Mouse (Mus musculus): ENCODE results near the gene Gm11146.
A peak's percentile ranks its signal among the peaks of the same experiment; 100 is the strongest.

Gene Gm11146

DNA sequence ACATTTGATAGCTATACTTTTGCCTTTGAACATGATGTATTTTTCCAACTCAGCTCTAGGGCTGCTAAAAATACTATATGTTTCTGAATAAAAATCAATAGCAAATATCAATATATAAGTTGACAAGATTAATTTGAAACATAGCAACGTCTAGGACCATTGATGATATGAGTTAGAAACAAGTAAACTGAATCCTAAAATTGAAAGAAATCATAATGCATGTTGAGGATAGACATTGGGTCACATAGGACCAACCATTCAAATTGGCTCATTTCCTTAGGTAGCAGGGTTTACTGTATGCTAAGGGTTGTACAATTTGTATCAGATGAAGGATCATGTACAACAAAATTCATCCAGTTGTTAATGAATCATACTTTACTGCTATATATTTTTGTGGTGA, at the start of gene Gm11146:
Gm11146 (minus strand) TSS at position 101 of the 400 bp plus-strand sequence.
- DNase-seq (ENCODE audit: low spot score in 2 of 2) = no peak

DNA sequence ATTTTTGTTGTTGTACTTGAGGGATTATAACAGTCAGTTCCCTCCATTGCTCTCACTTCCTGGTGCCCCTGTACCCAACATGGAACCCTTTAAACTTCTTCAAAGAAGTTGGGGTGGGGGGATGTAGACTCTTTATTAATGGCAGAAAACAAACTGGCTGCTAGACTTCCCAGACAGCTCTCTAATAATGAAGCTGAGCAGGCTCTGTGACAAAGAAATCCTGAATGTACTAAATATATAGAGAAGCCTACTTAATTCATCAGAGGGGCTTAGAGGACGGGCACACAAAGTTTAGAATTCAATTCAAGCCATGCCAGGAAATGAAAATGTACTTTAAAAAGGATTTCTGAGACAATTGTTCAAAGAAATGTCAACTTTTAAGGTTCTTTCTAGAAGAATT, 48.7 kb upstream of the Gm11146 start:
- DNase-seq (ENCODE audit: low spot score in 2 of 2) = no peak

DNA sequence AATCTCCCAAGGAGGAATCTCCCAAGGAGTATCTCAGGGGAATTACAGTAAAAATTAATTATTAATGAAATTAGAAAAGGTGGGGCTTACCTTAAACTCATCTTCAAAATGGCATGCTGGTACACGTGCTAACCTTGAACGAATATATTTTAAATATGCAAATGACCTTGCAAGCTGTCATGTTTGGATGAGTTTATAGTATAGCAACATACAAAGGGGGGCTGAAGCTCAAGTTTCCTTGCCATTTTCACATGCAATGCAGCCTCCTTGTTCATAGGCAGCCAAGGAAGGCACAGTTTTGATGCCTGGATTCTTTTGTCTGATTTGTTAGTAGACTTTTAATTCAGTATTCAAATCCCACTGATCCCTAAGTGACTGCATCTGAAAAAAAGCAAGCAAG, 47.1 kb upstream of the Gm11146 start:
- DNase-seq (ENCODE audit: low spot score in 2 of 2) = no peak

DNA sequence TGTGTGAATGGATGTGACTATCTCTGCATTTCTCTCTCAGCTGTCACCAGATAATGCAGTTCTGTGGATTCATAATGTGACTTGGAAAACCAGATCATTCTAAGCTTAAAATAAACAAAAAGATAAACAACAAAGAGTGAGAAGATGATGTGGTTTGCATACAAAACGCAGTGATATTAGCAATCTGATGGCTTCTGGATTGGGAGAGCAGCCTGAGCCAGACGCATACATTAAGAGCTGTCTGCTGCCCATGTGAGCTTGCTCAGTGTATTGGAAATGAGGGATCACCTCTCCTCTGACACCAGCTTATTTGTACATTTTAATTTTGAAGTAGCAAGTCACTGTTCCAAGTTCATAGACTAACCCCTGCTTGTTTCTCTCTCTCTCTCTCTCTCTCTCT, 46.3 kb upstream of the Gm11146 start:
- no peak for DNase-seq (ENCODE audit: low spot score in 2 of 2)

DNA sequence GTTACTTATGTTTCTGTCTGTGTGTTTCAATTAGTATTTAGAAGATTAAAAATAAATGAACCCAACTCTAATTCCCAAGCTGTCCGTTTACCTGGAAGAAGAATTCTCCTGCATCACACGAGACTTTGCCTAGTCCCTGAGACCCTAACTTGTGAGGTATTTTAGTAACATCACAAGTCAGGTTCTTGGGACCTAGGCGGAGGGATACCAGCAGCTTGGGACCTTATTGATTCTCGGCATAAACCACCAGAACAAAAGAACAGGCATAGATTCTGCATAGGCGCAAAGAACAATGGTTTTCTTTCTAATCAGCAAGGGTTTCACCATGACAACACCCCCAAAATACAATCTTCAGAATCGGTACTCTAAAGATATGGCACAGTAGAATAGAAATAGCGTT, 44.3 kb upstream of the Gm11146 start:
- no peak for DNase-seq (ENCODE audit: low spot score in 2 of 2)

DNA sequence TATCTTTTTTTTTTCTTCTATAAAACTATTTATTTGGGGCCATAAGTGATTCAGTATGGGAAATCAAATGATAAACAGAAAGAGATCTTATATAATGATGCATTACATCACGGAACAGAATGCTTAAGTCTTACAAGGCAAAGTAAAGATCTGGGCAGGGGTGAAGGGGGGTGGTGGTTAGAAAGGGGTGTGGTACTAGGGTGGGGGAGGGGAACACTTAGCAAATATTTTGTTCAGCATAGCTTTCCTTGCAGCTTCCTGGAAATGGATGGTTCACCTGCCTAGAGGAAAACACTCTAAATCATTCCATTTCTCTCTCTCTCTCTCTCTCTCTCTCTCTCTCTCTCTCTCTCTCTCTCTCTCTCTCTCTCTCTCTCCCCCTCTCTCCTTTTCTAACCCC, 43.1 kb upstream of the Gm11146 start:
- no peak for DNase-seq (ENCODE audit: low spot score in 2 of 2)

DNA sequence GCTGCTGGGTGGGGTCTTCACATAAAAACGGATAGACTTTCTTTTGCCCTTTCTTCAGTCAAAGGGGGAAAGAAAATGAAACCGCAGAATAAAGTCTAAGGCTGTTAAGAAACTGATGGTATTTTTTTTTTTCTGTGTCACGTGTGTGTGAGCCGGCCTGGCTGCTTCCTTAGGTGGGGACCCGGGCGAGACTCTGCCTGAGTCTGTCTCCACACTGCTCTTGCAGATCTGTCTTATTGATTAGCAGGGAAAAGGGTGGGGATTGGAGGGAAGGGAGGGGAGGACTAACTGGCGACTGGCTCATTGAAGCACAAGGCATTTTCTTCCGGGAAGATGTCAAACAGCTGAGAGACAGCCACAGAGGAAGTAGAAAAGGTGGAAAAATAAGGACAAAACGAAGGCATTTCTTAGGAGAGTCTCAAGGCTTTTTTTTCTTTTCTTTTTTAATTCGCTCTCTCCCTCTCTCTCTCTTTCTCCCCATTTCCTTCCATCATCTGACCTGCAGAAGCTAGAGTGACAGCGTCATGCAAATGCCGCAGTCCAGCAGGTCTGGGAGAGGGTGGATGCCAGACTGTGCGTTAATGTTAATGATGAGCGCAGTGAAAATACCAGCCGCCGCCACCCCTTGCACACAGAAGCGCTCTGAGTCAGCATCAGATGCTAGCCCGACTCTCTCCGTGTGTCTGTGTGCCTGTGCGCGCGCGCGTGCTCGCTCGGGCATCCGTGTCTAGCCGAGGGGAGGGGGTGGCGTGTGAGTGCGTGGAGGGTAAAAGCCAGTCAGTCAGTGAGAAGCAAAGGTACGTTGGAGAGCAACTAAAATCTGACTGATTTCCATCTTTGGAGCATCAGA, 42.2 kb upstream of the Gm11146 start:
- peak; percentile 88 to 89 for DNase-seq (ENCODE audit: low spot score in 2 of 2)

DNA sequence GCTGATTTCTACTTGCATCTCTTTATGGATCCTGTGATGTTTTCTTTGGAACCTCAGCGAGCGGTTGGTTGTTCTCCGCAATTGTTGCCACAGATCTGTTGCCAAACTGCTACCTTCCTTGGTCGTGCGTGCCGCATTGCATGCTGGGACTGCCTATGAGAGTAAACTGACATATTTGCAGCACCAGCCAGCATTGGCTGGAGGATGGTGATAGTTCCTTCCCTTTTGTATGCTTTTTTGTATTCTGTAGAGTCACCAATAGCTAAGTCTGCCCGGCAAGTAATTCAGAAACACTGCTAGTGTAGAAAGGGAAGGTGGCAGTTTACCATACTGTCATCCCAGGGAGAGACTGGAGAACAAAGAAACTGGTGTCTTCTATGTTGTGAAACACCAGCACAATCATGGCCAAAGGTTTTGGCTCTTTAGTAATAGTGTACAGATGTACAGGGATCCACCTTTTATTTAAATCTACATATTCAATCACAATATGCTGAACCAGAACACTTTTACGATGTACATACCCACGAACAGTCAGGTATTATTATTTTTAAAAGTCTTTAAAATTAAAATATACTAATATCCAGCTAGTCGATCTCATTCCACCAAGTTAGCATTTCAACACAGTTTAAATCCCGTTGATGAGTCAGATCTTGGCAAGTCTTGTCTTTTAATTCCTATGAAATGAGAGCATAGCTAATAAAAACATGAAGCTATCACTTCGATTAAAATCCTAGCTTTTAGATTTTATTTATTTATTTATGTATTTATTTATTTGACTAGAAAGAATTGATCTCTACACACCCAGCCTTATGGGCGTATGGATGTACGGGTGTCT, 41.4 kb upstream of the Gm11146 start:
- DNase-seq (ENCODE audit: low spot score in 2 of 2) = peak; percentile 81 to 86

DNA sequence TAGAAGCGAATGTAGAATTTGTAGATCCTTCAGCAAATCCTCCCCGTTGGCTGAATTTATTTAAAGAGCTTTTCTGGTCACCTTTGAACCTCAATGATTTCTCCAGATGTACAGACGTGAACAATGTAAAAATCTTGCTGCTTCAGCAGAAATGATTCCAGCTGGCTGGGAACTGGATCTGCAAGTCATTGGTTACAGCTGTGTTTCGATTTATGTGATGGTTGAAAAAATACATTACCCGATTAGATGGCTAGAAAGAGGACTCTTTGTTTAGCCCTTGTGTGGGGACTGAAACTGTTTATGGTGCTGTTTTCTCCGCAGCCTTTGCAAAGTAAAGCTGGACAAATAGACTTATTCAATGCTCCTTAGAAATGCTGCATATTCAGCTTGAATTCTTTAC, 34.6 kb upstream of the Gm11146 start:
- no peak for DNase-seq (ENCODE audit: low spot score in 2 of 2)

DNA sequence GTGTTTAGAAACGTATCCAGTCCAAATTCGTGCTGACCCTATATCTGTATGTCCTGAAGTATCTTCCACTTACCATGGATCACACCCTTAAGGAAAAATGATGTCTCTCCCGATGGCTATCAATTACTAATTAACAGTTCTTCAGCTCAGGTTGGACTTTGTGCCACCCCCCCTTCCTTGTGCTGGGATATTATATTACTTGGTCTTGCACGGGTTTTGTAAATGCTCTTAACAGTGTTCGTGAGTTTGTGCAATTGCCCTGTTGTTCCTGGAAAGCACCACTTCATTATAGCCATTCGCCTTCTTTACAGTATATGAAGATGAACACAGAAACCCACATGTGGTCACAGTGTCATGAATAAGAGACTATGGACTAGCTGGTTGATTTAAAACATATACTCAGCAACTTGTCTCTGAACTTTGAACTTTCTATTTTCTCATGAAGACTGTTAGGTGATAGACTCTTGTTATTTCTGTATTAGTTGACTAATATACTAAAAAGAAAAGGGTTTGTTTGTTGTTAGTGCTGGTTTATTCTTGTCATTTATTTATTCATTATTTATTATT, 30.5 kb upstream of the Gm11146 start:
- no peak for DNase-seq (ENCODE audit: low spot score in 2 of 2)

DNA sequence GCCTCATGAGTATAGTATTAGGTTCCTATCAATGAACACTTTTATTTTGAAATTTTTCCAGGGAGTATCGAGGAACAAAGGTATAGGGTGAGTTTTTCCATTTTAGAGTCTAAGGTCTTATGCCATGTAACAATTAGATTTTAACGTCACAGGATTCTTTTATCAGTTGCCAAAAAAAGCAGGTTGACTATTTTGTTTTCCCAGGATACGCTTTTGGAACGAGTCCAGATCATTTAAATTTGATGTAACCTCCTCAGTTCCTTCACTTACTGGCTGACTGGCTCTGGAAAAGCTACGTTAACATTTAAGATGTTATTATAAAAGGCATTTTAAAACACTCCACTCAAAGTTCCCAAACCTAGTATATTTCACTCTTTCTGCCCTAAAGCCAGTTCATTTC, 20.8 kb upstream of the Gm11146 start:
- DNase-seq (ENCODE audit: low spot score in 2 of 2) = no peak

DNA sequence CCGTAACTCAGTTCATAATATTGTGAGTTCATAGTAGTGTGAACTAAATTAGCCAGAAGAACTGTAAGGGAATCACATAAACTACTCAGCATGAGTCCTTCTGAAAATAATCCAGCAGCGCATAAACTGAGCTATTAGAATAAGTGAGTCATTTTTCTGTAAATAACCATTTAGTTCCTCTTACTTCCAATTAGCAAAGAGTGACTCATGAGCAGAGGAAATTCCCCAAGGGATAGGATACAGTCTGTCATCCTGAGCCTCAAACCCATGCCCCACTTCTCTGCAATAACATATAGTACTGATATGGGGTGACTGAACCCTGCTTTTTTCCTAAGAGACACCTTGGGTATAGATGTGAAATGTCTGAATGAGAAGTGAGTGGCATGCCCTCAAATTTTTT, 687 bp upstream of the Gm11146 start:
- no peak for DNase-seq (ENCODE audit: low spot score in 2 of 2)

DNA sequence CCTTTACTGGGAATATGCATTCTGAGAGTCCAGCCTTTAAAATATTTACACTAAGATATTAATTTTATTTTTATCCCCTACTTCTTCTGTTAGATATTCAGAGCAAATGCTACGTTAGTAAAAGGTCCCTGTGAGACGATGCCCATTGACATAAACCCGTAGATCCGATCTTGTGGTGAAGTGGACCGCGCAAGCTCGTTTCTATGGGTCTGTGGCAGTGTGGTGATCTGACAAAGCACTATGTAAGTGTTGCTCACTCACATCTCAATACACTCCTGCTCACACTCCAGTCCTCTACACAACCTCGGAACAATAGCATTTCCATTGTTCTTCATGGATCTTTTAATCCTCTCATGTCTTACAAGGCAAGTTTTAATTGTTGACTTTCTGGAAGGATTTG, 3.1 kb downstream of the Gm11146 start:
- DNase-seq (ENCODE audit: low spot score in 2 of 2) = no peak

DNA sequence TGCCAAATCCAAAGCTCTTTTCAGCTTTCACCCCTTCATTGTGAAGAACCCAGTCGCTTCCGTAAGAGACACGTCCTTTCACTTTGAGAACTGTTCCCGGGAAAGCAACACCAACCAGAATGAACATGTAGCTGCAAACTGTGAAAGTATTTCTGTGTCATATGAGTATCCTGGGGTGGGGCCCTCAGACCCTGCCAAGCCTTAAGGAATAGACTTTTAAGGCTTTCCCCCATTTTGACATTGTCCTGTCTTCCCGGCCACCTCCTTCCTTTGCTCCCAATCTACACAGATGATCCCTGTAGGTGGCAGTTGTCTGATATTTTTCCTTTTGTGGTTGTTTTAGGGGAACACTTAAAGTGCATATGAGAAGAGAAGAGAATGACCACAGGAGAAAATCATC, 5.3 kb downstream of the Gm11146 start:
- peak; percentile 26 to 51 for DNase-seq (ENCODE audit: low spot score in 2 of 2)

DNA sequence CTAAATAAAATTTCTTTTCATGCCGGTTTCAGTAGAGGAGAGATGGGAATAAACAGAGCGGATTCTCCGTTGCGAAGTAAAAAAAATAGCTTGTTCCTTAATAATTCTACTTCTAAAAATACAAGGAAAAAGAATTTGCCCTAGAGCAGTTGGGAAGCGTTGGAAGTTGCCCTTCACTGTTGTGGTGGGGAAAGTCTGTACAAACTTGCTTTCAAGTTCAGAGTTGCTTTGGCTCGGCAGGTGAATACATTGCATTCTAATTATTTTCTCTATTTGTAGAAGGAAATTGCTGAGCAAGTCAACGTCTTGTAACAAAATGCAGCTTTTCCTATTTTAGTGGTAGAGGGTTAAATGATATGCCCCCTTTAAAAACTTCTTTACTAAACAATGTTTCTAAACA, 6.2 kb downstream of the Gm11146 start:
- no peak for DNase-seq (ENCODE audit: low spot score in 2 of 2)

DNA sequence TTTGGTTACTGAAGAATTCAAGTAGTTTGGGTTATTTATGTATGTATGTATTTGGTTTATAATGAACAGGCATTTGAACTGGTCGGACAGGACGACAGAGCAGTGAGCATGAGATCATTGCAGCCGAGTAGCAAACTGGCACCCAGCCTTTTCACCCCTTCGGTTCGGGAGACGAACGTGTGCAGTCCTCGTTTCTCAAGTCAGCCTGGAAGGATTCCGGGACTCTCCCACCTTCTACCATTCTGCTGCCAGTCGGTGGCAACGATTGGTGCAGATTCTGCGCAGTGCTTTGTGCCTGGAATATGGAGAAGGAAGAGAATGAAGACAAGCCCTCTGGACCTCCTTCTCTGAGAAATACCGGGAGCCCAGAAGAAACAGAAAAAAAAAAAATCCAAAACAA, 7.3 kb downstream of the Gm11146 start:
- peak; percentile 77 to 81 for DNase-seq (ENCODE audit: low spot score in 2 of 2)

DNA sequence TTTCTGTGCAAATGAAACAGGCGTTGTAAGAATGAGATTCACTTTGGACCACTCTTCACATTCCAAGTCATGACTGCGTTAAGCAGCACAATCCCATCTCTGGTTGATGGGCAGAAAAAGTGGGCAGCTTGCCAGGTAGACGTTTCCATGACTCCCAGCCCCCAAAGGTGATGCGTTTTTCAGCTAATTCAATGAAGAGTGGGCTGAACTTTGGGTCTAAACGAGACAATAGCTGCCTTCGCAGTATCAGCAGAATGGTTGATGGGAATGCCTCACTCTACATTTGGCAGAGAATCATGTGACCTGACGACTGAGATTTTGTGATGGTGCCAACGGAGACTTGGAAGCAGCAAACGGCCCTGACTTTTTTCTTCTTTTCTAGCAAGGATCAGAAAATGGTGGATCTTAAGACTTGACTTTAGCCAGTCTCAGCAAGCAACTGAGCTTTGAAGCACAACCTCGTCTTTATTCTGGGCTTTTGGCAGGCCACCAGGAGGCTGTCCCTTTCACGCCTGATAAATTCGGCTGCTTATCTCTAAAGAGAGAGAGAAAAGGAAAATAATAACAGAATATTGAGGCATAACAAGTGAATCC, 8.0 kb downstream of the Gm11146 start:
- DNase-seq (ENCODE audit: low spot score in 2 of 2) = peak; percentile 77 to 78

DNA sequence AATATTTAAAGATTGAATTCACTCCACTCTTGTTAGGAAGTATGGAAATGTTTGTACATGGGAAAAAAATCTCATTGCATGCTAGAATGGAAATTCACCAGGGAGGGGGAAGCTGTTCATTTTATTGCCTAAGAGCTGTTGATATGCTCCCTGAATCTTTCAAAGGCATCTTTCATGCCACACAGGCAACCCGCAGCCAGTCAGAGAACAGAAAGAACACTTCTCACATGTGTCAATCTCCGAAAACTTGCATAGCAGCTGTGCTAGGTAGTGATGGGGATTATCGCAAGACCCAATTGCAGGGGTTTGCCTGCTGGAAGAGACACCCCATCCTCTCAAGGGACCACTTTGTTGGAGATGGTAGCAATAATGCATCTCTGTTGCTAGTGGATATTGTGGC, 8.9 kb downstream of the Gm11146 start:
- peak; percentile 32 to 41 for DNase-seq (ENCODE audit: low spot score in 2 of 2)

DNA sequence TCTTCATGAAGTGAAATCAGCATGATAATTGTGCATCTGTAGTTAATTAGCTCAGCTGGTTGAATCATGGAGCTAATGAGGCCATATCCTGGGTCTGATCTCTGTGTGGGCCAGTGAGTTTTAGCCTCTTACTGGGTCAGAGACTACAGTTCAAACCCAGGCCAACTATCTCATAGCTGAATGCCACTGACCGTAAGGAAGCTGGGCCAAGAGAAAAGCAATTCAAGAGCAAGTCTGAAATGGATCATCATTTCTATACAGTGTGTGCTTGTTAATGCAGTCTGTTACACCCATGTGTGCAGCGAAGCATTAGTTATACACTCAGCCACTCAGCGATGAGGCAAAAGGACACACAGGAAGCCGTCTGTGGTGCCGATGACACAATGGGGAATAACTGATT, 28.9 kb downstream of the Gm11146 start:
- no peak for DNase-seq (ENCODE audit: low spot score in 2 of 2)

DNA sequence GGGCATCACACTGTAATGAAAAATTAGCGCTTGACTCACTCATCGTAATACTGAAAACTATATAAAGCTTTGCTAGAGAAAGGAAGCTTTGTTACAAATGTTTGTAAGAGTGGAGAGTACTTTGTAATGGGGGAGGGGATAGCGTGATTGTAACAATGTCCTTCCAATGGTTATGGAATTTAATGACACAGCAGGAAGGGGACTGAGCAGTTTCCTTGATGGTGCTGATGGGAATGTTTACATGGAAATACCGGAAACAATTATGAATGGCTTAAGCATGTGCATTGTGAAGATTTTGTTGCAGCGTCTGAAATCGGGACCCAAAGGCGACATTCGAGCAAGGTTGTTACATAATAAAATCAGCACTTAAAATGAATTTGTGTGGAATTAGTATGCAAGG, 32.4 kb downstream of the Gm11146 start:
- DNase-seq (ENCODE audit: low spot score in 2 of 2) = no peak

DNA sequence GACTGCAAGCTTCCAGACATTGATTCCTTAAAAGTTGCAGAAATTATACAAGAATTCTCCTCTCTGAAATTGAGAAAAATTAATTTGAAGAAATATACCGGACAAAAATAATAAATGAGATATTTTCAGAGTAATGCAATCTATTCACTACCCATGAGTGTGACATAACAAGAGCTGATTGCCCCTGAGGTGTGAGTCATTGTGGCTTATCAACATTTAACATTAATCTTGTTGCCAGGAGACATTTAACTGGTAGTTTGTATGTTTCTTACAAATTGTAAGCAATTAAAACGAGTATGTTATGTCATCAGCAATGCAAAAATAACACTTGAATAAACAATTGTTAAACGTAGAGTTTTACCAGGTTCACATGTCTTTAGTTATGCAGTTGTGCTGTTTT, 33.5 kb downstream of the Gm11146 start:
- no peak for DNase-seq (ENCODE audit: low spot score in 2 of 2)

DNA sequence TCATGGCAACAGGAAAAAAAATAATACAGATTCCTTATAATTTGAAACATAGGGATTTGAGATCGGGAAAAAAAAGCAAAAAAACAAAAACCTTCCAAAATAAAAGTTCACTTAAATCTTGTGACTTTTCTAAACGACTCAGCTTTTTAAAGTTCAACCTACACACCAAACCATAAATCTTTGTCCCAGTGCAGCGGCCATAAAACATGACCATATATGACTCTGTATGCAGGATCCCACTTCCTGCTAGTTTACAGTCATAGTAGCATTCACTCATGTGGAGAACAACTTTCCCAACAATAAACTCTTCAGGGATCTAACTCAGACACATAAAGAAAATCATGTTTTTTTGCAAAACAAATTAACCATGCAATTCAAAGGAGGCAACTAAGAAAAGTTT, 39.0 kb downstream of the Gm11146 start:
- no peak for DNase-seq (ENCODE audit: low spot score in 2 of 2)
